Comparison of ENCODE assay signal across 27 mouse cellular contexts in genomic region chr17:32470795-32471194, GRCm38 (mm10). TPM values are rescaled to one million over a fixed set of nuclear protein-coding genes. Genes with fewer than 3 reads are reported as not detected.
DNase-seq lines count a peak whose midpoint lies in the region; ATAC-seq and TF ChIP-seq lines count a peak whose summit lies in the region.
"Had no signal": no experiment of that assay in that cellular context is flagged by ENCODE, and none has a peak within 500 bp of the region (broad histone marks: within the 10 kb centered on the region; RNA-seq: fewer than 3 reads in every experiment).

No protein-coding gene starts in this region.

- peak overlapping the region; percentile 40 for H3K27ac ChIP-seq in stomach, postnatal 0 days (replicated peaks)
- H3K27ac ChIP-seq in hindbrain, embryonic 16.5 days (ENCODE audit: low read depth, low read length) = no peak overlapping the region
- H3K27ac ChIP-seq: forebrain, embryonic 10.5 days; forebrain, embryonic 13.5 days; heart, adult 2 months; hindbrain, embryonic 12.5 days; hindbrain, embryonic 15.5 days had no signal

- H3K4me2 ChIP-seq in stomach, postnatal 0 days (replicated peaks; ENCODE audit: low read depth) = no peak overlapping the region
- H3K4me2 ChIP-seq in hindbrain, embryonic 16.5 days (ENCODE audit: low read length) = no peak overlapping the region
- H3K4me2 ChIP-seq: forebrain, embryonic 13.5 days; heart, embryonic 11.5 days; hindbrain, embryonic 12.5 days; hindbrain, embryonic 15.5 days had no signal

- no peaks in the 10 kb centered on the region for H3K4me1 ChIP-seq in stomach, postnatal 0 days (replicated peaks; ENCODE audit: control insufficient read depth, insufficient read depth)
- no peaks in the 10 kb centered on the region for H3K4me1 ChIP-seq in hindbrain, embryonic 16.5 days (ENCODE audit: control insufficient read depth, insufficient read depth, low read depth, low read length)
- H3K4me1 ChIP-seq: forebrain, embryonic 10.5 days; forebrain, embryonic 13.5 days; hindbrain, embryonic 12.5 days; hindbrain, embryonic 15.5 days had no signal

- peak; percentile 73 for DNase-seq in CD4-positive, CD25-positive, alpha-beta regulatory T cell, adult 2 months (ENCODE audit: low read depth, low spot score)
- no peak for DNase-seq in stomach, postnatal 0 days (ENCODE audit: low spot score)
- DNase-seq in heart, adult 8-10 months (ENCODE audit: low spot score) = no peak
- DNase-seq in cerebellum, postnatal 25 days = no peak
- DNase-seq: adrenal gland, adult 8-10 months; adrenal gland, postnatal 25 days; cerebellum, adult 11-12 months; cerebellum, adult 8-10 months; cerebellum, postnatal 10 days; gastrocnemius, postnatal 10 days; gastrocnemius, postnatal 36 days; heart, adult 2 months; kidney, adult 11 months had no signal

- no peak overlapping the region for H3K4me3 ChIP-seq in stomach, postnatal 0 days (ENCODE audit: low read depth, low read length)
- H3K4me3 ChIP-seq in hindbrain, embryonic 16.5 days (ENCODE audit: low read length) = no peak overlapping the region
- H3K4me3 ChIP-seq: forebrain, embryonic 10.5 days; forebrain, embryonic 13.5 days; heart, adult 2 months; hindbrain, embryonic 12.5 days; hindbrain, embryonic 15.5 days had no signal

- no peaks in the 10 kb centered on the region for H3K36me3 ChIP-seq in stomach, postnatal 0 days (ENCODE audit: control insufficient read depth, insufficient read depth, low read length)
- H3K36me3 ChIP-seq in hindbrain, embryonic 16.5 days (ENCODE audit: control insufficient read depth, insufficient read depth, low read length) = no peaks in the 10 kb centered on the region
- H3K36me3 ChIP-seq: forebrain, embryonic 10.5 days; G1E; hindbrain, embryonic 12.5 days; hindbrain, embryonic 15.5 days had no signal

- H3K27me3 ChIP-seq in stomach, postnatal 0 days (ENCODE audit: control insufficient read depth, insufficient read depth, low read length) = no peaks in the 10 kb centered on the region
- H3K27me3 ChIP-seq in hindbrain, embryonic 16.5 days (replicated peaks; ENCODE audit: control insufficient read depth, insufficient read depth, low read length) = no peaks in the 10 kb centered on the region; the same call in 1 of the 2 replicates
- H3K27me3 ChIP-seq: forebrain, embryonic 13.5 days; hindbrain, embryonic 12.5 days; hindbrain, embryonic 15.5 days had no signal

- H3K9ac ChIP-seq in stomach, postnatal 0 days (ENCODE audit: low read length) = no peak overlapping the region
- H3K9ac ChIP-seq in hindbrain, embryonic 16.5 days (ENCODE audit: low read depth, low read length) = no peak overlapping the region
- H3K9ac ChIP-seq: forebrain, embryonic 13.5 days; hindbrain, embryonic 12.5 days; hindbrain, embryonic 15.5 days had no signal

- TF ChIP-seq CTCF in stomach, postnatal 0 days (IDR thresholded peaks at IDR 0.05; ENCODE audit: low read depth) = no peak

- 77% methylated on average over 4 of the region's 4 CpGs for WGBS in stomach, postnatal 0 days
- 77% methylated on average over 4 of the region's 4 CpGs for WGBS in hindbrain, embryonic 16.5 days

- ATAC-seq in activated CD4-positive, CD25-positive, alpha-beta regulatory T cell, adult 4 months = peak; percentile 99
- ATAC-seq in stomach, postnatal 0 days (ENCODE audit: low FRiP score, low TSS enrichment) = no peak
- no peak for ATAC-seq in hindbrain, embryonic 16.5 days
- ATAC-seq: forebrain, embryonic 13.5 days; forebrain, embryonic 16.5 days; Patski had no signal

- TF ChIP-seq EP300 in stomach, postnatal 0 days (optimal IDR thresholded peaks at IDR 0.05) = no peak

- H3K9me3 ChIP-seq in stomach, postnatal 0 days (ENCODE audit: control insufficient read depth, low read length) = no peaks in the 10 kb centered on the region
- H3K9me3 ChIP-seq in hindbrain, embryonic 16.5 days (ENCODE audit: control insufficient read depth, low read length) = no peaks in the 10 kb centered on the region
- H3K9me3 ChIP-seq: forebrain, embryonic 10.5 days; forebrain, embryonic 13.5 days; G1E; hindbrain, embryonic 12.5 days; hindbrain, embryonic 15.5 days had no signal

RNA-seq across cellular contexts. Expression of gene Cyp4f39, which starts 18.3 kb away (rescaled TPM):
- under 1 TPM in 1 of 2 experiments, not detected in 1; 0.68 TPM for polyA plus RNA-seq in activated CD4-positive, CD25-positive, alpha-beta regulatory T cell, adult 4 months (2017; shearing (Covaris generic))
- polyA plus RNA-seq in stomach, postnatal 0 days (2015; fragmentation: Nextera tagmentation; extraction: Ambion mirVana) = 56.5 and 57.9 TPM in 2 replicates
- under 1 TPM in 1 of 4 experiments, not detected in 3; 0.23 TPM for total RNA-seq in heart, adult 8-10 months (2022)
- 0.94 and 1.3 TPM in 2 replicates for polyA plus RNA-seq in hindbrain, embryonic 16.5 days (2015; fragmentation: Nextera tagmentation; extraction: Ambion mirVana)
- total RNA-seq: adrenal gland, adult 8-10 months; adrenal gland, postnatal 25 days; heart, adult 2 months had no signal
- polyA plus RNA-seq: G1E; heart, embryonic 11.5 days; Patski had no signal

RNA-seq across cellular contexts. Expression of gene Cyp4f17, which starts 35.1 kb away (rescaled TPM):
- 1 to 10 TPM; 7.5 to 8.8 TPM for polyA plus RNA-seq in activated CD4-positive, CD25-positive, alpha-beta regulatory T cell, adult 4 months (2017; shearing (Covaris generic))
- polyA plus RNA-seq in stomach, postnatal 0 days (2015; fragmentation: Nextera tagmentation; extraction: Ambion mirVana) = 3.5 and 3.8 TPM in 2 replicates
- total RNA-seq in heart, adult 8-10 months (2022) = 1 to 10 TPM; 4.8 to 9.0 (median 7.8) TPM
- polyA plus RNA-seq in hindbrain, embryonic 16.5 days (2015; fragmentation: Nextera tagmentation; extraction: Ambion mirVana) = 10.7 and 11.2 TPM in 2 replicates

RNA-seq across cellular contexts. Expression of gene Pglyrp2, which starts 46.8 kb away (rescaled TPM):
- polyA plus RNA-seq in activated CD4-positive, CD25-positive, alpha-beta regulatory T cell, adult 4 months (2017; shearing (Covaris generic)) = 10 to 100 TPM; 68.7 to 79.5 TPM
- polyA plus RNA-seq in stomach, postnatal 0 days (2015; fragmentation: Nextera tagmentation; extraction: Ambion mirVana) = 0.10 and 0.16 TPM in 2 replicates
- not detected for total RNA-seq in heart, adult 8-10 months (2022)
- not detected in 2 replicates for polyA plus RNA-seq in hindbrain, embryonic 16.5 days (2015; fragmentation: Nextera tagmentation; extraction: Ambion mirVana)
- total RNA-seq: gastrocnemius, adult 18-20 months; gastrocnemius, postnatal 10 days had no signal
- polyA plus RNA-seq: embryonic facial prominence, embryonic 11.5 days; forebrain, embryonic 13.5 days; forebrain, embryonic 16.5 days; heart, embryonic 14.5 days; heart, postnatal 0 days; hindbrain, embryonic 15.5 days; Patski had no signal

Comparison
In these comparisons a context has a peak if more than half of its experiments do, and no peak if none do; other contexts are left out.
1. RNA of gene Cyp4f39, which starts 18.3 kb away (polyA plus RNA-seq): 56.5 to 57.9 TPM in stomach, postnatal 0 days; 0.94 to 1.3 TPM in hindbrain, embryonic 16.5 days and 0.68 TPM in activated CD4-positive, CD25-positive, alpha-beta regulatory T cell, adult 4 months; every median in the first group is over 10 times any median in the second.
2. RNA of gene Pglyrp2, which starts 46.8 kb away (polyA plus RNA-seq): 68.7 to 79.5 TPM in activated CD4-positive, CD25-positive, alpha-beta regulatory T cell, adult 4 months; 0.10 to 0.16 TPM in stomach, postnatal 0 days and not detected in hindbrain, embryonic 16.5 days; every median in the first group is over 10 times any median in the second.